Mouse (Mus musculus): Measurements from ENCODE around the gene Ankrd7. TPM values are rescaled to one million over a fixed set of nuclear protein-coding genes. Genes with fewer than 3 reads are reported as not detected.
A peak's percentile ranks its signal among the peaks of the same experiment; 100 is the strongest.
"Not testable (repeated sequence)": the region's sequence is repeated elsewhere in the genome, so short reads cannot be mapped to it uniquely, and the experiment has no call there.

Ankrd7 gene
- polyA plus RNA-seq (2014; fragmentation: Nextera tagmentation; extraction: Ambion mirVana), result 0.23 TPM in 1 of 2 replicates, not detected in the other

DNA sequence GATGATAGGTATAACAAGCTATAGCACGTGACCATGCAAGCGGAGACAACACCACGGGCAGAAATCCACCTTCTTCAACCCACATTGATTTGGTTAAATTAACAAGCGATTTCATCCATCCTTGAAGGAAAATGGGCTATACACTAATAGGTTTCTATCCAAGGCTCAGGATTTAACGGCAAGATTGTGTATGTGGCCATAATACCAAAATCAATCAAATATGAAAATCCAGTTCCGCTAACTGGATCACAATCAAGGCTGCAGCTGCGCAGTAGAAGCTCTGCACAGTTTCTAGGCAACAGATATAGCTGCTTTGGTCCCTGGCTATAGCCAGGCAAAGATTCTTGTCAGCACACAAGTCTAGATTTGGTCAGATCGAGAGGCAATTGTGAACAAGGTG is at the start of gene Ankrd7:
Gene Ankrd7, plus strand, starts transcription at position 301 of the 400 bp plus-strand sequence.
- Histone ChIP-seq H3K36me3 (ENCODE audit: control insufficient read depth, insufficient read depth, low read length) (no peaks in the 10 kb centered on the region), H3K27me3 (ENCODE audit: control insufficient read depth, insufficient read depth, low read length) (no peaks in the 10 kb centered on the region), H3K4me3 (ENCODE audit: control insufficient read depth in 1 of 2, insufficient read depth in 1 of 2, low read depth in 1 of 2, low read length in 2 of 2) (no peak within 1 kb of the TSS), H3K9me3 (ENCODE audit: control insufficient read depth, low read length) (peaks cover 8% of the 10 kb centered on the region; the same call in 1 of the 2 replicates), H3K4me2 (ENCODE audit: low read length) (no peak within 1 kb of the TSS), H3K27ac (replicated peaks in 1 of 2; ENCODE audit: control insufficient read depth in 1 of 2, insufficient read depth in 1 of 2, low read depth in 2 of 2, low read length in 2 of 2) (no peak within 1 kb of the TSS), H3K4me1 (ENCODE audit: control insufficient read depth in 2 of 2, insufficient read depth in 2 of 2, low read length in 2 of 2) (no peaks in the 10 kb centered on the region), H3K9ac (ENCODE audit: low read length) (no peak within 1 kb of the TSS)
- ATAC-seq (ENCODE audit: insufficient number of reproducible peaks, insufficient read depth, low FRiP score, low read depth), result no peak
- 91% methylated on average over 8 of the region's 8 CpGs for WGBS

DNA sequence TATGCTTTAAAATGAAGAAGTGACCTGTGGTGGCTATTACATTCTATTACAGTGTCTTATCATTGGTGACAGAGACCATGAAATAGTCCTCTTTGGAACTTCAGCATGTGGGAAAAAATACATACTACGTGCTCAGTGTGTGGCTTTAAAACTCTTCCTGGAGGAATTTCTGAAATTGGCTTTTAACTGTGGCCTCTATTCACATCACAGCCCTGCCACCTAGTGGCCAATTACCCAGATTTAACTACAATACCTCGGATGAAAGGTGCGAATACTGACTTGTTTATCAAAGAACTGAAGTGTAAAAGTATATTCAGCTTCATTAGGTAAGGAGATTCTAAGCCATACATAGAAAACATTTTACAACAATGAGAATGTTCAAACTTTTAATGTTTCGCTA is 46.8 kb upstream of the Ankrd7 start:
- H3K36me3 ChIP-seq (ENCODE audit: control insufficient read depth, insufficient read depth, low read length), result no peaks in the 10 kb centered on the region
- no peak overlapping the region for H3K4me3 ChIP-seq (ENCODE audit: control insufficient read depth in 1 of 2, insufficient read depth in 1 of 2, low read depth in 1 of 2, low read length in 2 of 2)
- no peak for ATAC-seq (ENCODE audit: insufficient number of reproducible peaks, insufficient read depth, low FRiP score, low read depth)
- H3K27ac ChIP-seq (replicated peaks in 1 of 2; ENCODE audit: control insufficient read depth in 1 of 2, insufficient read depth in 1 of 2, low read depth in 2 of 2, low read length in 2 of 2), result no peak overlapping the region
- 9% methylated on average over 4 of the region's 4 CpGs for WGBS
- H3K9me3 ChIP-seq (ENCODE audit: control insufficient read depth, low read length), result no peaks in the 10 kb centered on the region
- H3K9ac ChIP-seq (ENCODE audit: low read length), result no peak overlapping the region
- no peaks in the 10 kb centered on the region for H3K4me1 ChIP-seq (ENCODE audit: control insufficient read depth in 2 of 2, insufficient read depth in 2 of 2, low read length in 2 of 2)
- H3K27me3 ChIP-seq (ENCODE audit: control insufficient read depth, insufficient read depth, low read length), result no peaks in the 10 kb centered on the region
- no peak overlapping the region for H3K4me2 ChIP-seq (ENCODE audit: low read length)

DNA sequence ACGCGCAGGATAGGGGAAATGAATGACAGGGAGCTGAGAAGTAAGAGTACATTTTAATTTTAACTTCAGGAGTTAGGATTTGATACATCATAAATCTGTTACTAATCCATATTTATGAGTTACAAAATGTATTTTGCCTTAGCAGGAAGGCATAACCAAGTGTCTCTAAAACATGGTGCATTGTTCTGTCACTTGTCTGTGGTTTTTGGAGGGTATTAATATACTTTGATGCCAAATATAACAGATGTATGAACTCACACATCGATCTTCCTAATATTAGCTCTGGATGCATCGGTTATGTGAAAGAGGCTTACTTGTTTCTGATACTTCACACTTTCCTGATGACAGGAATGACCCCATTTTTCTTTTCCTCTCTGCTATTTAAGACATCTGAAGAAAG is 45.9 kb upstream of the Ankrd7 start:
- Histone ChIP-seq H3K36me3 (ENCODE audit: control insufficient read depth, insufficient read depth, low read length) (no peaks in the 10 kb centered on the region), H3K4me1 (ENCODE audit: control insufficient read depth in 2 of 2, insufficient read depth in 2 of 2, low read length in 2 of 2) (no peaks in the 10 kb centered on the region), H3K9ac (ENCODE audit: low read length) (no peak overlapping the region), H3K4me2 (ENCODE audit: low read length) (no peak overlapping the region), H3K9me3 (ENCODE audit: control insufficient read depth, low read length) (no peaks in the 10 kb centered on the region), H3K27me3 (ENCODE audit: control insufficient read depth, insufficient read depth, low read length) (no peaks in the 10 kb centered on the region), H3K4me3 (ENCODE audit: control insufficient read depth in 1 of 2, insufficient read depth in 1 of 2, low read depth in 1 of 2, low read length in 2 of 2) (no peak overlapping the region), H3K27ac (replicated peaks in 1 of 2; ENCODE audit: control insufficient read depth in 1 of 2, insufficient read depth in 1 of 2, low read depth in 2 of 2, low read length in 2 of 2) (no peak overlapping the region)
- ATAC-seq (ENCODE audit: insufficient number of reproducible peaks, insufficient read depth, low FRiP score, low read depth), result no peak
- whole genome bisulfite sequencing, result 65% methylated on average over 4 of the region's 4 CpGs

DNA sequence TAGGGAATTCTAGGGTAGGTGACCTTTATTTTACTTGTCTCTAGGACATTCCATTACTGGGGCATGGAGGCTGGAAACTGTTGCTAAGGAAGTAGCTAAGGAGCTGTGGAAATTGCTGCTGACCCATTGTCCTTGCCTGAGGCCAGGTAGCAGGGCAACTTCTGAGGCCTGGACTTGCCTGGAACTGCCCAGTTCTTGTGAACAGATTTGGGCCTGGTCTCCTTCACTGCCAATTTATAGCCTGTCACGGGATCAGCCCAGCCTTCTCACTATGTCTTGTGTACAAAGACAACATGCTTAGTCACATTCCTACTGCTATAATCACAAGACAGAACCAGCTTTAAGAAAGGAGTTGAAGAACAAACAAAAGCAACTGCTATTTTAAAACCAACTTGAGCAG is 43.3 kb upstream of the Ankrd7 start:
- no peaks in the 10 kb centered on the region for H3K36me3 ChIP-seq (ENCODE audit: control insufficient read depth, insufficient read depth, low read length)
- H3K9ac ChIP-seq (ENCODE audit: low read length), result no peak overlapping the region
- H3K27ac ChIP-seq (replicated peaks in 1 of 2; ENCODE audit: control insufficient read depth in 1 of 2, insufficient read depth in 1 of 2, low read depth in 2 of 2, low read length in 2 of 2), result no peak overlapping the region
- H3K27me3 ChIP-seq (ENCODE audit: control insufficient read depth, insufficient read depth, low read length), result no peaks in the 10 kb centered on the region
- no peaks in the 10 kb centered on the region for H3K4me1 ChIP-seq (ENCODE audit: control insufficient read depth in 2 of 2, insufficient read depth in 2 of 2, low read length in 2 of 2)
- no peak overlapping the region for H3K4me3 ChIP-seq (ENCODE audit: control insufficient read depth in 1 of 2, insufficient read depth in 1 of 2, low read depth in 1 of 2, low read length in 2 of 2)
- WGBS, result 63% methylated on average over 1 of the region's 1 CpGs
- H3K9me3 ChIP-seq (ENCODE audit: control insufficient read depth, low read length), result no peaks in the 10 kb centered on the region
- H3K4me2 ChIP-seq (ENCODE audit: low read length), result no peak overlapping the region
- ATAC-seq (ENCODE audit: insufficient number of reproducible peaks, insufficient read depth, low FRiP score, low read depth), result no peak

DNA sequence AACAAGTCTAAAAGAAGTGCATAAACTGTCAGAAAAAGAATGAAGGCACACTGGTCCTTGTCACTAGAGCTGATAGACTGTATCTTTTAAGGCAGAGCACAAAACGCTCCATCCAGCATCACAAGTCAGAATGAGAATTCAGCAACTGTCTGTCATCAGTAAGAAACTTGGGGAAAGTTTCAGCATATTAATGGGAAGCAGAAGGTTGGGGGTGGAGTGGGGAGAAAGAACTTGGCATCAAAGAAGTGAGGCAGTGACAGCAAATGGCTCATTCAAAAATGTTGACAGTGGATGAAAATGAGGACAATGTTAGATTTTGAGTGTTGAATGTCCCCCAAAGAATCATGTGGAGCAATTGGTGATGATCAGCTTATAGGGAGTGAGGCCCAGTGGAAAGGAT is 33.2 kb upstream of the Ankrd7 start:
- no peaks in the 10 kb centered on the region for H3K36me3 ChIP-seq (ENCODE audit: control insufficient read depth, insufficient read depth, low read length)
- H3K27me3 ChIP-seq (ENCODE audit: control insufficient read depth, insufficient read depth, low read length), result no peaks in the 10 kb centered on the region
- H3K27ac ChIP-seq (replicated peaks in 1 of 2; ENCODE audit: control insufficient read depth in 1 of 2, insufficient read depth in 1 of 2, low read depth in 2 of 2, low read length in 2 of 2), result no peak overlapping the region
- H3K4me3 ChIP-seq (ENCODE audit: control insufficient read depth in 1 of 2, insufficient read depth in 1 of 2, low read depth in 1 of 2, low read length in 2 of 2), result no peak overlapping the region
- ATAC-seq (ENCODE audit: insufficient number of reproducible peaks, insufficient read depth, low FRiP score, low read depth), result no peak
- no peak overlapping the region for H3K4me2 ChIP-seq (ENCODE audit: low read length)
- H3K9ac ChIP-seq (ENCODE audit: low read length), result no peak overlapping the region
- no peaks in the 10 kb centered on the region for H3K4me1 ChIP-seq (ENCODE audit: control insufficient read depth in 2 of 2, insufficient read depth in 2 of 2, low read length in 2 of 2)
- no peaks in the 10 kb centered on the region for H3K9me3 ChIP-seq (ENCODE audit: control insufficient read depth, low read length)
- WGBS, result 62% methylated on average over 1 of the region's 1 CpGs

DNA sequence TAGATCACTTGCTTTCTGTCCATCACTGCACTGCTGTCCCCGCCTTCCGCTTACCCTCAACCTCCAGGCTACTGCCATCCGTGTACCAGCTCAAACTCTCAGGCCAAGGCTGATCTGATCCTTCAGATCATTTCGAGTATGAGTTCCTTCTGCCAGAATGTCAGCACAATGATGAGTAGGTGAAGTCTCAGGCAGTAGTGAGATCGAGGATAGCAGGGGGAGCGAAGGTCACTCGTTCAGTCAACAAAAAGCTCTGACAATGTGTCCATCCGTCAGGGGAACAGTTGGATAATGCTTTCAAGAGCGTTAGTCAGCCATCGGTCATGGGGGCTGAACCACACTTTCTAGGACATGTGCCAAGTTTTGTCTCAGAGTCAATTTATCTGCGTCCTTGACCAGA is 21.6 kb upstream of the Ankrd7 start:
- H3K9ac ChIP-seq (ENCODE audit: low read length); H3K27me3 ChIP-seq (ENCODE audit: control insufficient read depth, insufficient read depth, low read length); H3K9me3 ChIP-seq (ENCODE audit: control insufficient read depth, low read length); ATAC-seq (ENCODE audit: insufficient number of reproducible peaks, insufficient read depth, low FRiP score, low read depth); H3K4me2 ChIP-seq (ENCODE audit: low read length); H3K4me3 ChIP-seq (ENCODE audit: control insufficient read depth in 1 of 2, insufficient read depth in 1 of 2, low read depth in 1 of 2, low read length in 2 of 2); H3K36me3 ChIP-seq (ENCODE audit: control insufficient read depth, insufficient read depth, low read length); H3K4me1 ChIP-seq (ENCODE audit: control insufficient read depth in 2 of 2, insufficient read depth in 2 of 2, low read length in 2 of 2); H3K27ac ChIP-seq (replicated peaks in 1 of 2; ENCODE audit: control insufficient read depth in 1 of 2, insufficient read depth in 1 of 2, low read depth in 2 of 2, low read length in 2 of 2): not testable (repeated sequence)
- WGBS, result no CpG with 5 or more reads among the region's 11 CpGs

DNA sequence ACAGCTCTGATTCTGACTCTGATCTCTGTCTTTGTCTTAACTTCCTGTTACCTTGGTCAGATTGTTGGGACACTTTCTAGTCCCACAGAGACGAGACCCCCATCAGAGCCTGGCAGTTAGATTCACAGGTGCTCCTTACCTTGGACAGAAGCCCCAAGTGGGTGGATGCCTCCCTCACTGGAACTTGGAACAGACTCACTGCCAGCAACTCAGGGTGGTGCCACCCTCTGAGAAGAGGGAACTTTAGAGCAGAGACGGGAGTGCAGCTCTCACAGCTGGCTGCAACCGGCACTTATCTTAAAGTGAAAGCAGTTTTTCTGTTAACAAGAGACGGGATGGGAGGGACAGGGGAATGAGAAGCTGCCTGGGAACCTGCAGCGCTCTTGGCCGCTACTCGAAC is 20.5 kb upstream of the Ankrd7 start:
- H3K9me3 ChIP-seq (ENCODE audit: control insufficient read depth, low read length); H3K4me2 ChIP-seq (ENCODE audit: low read length): not testable (repeated sequence)
- WGBS, result 1% methylated on average over 4 of the region's 7 CpGs

DNA sequence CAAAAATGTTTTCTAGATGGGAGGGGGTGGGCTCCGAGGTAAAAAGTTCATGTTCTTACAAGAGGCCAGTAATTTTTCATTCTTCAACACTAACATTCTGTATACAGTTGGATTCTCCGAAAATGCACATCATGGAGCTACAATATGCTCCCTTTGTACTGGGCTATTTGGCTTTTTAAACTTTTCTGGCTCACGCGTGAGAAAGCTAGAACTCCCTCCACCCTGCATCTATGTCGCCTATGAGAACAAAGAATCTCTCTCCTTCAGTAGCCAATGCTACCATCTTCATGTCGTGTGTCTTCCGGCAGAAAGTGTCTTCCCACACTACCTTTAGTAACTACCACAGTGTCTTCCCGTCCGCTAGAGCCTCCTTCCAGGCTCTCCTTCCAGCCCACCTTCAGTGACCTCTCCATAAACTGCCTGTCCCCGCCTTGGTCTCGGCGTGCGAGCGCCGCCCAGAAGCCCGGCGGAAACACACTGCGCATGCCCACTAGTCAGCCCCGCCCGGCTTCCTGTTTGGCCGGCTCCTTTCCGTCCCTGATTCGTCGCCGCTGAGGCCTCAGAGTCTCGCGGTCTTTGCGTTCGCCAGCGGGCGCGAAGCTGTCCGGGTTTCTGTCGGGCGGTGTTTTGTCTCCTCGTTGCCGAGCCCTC is 17.9 kb upstream of the Ankrd7 start, which contains the start of gene Lsm8:
Gene Lsm8, plus strand, starts transcription at position 529 of the 651 bp plus-strand sequence.
- peaks cover 0 to 12% of the 10 kb centered on the region in 2 experiments; a peak in 3 of 4 replicates for H3K4me1 ChIP-seq (ENCODE audit: control insufficient read depth in 2 of 2, insufficient read depth in 2 of 2, low read length in 2 of 2)
- 1% methylated on average over 37 of the region's 37 CpGs for WGBS
- H3K4me2 ChIP-seq (ENCODE audit: low read length), result peak within 1 kb of the TSS; percentile 72
- H3K27ac ChIP-seq (replicated peaks in 1 of 2; ENCODE audit: control insufficient read depth in 1 of 2, insufficient read depth in 1 of 2, low read depth in 2 of 2, low read length in 2 of 2), result peak within 1 kb of the TSS; percentile 93 to 100
- H3K27me3 ChIP-seq (ENCODE audit: control insufficient read depth, insufficient read depth, low read length), result no peaks in the 10 kb centered on the region
- H3K4me3 ChIP-seq (ENCODE audit: control insufficient read depth in 1 of 2, insufficient read depth in 1 of 2, low read depth in 1 of 2, low read length in 2 of 2), result peak within 1 kb of the TSS; percentile 80 to 91
- ATAC-seq (ENCODE audit: insufficient number of reproducible peaks, insufficient read depth, low FRiP score, low read depth), result peak; percentile 100
- no peaks in the 10 kb centered on the region for H3K9me3 ChIP-seq (ENCODE audit: control insufficient read depth, low read length)
- peaks cover 28% of the 10 kb centered on the region for H3K36me3 ChIP-seq (ENCODE audit: control insufficient read depth, insufficient read depth, low read length)
- peak within 1 kb of the TSS; percentile 99 for H3K9ac ChIP-seq (ENCODE audit: low read length)

More for the DNA sequence above, 20.5 kb upstream of the Ankrd7 start:
- Histone ChIP-seq H3K4me1 (ENCODE audit: control insufficient read depth in 2 of 2, insufficient read depth in 2 of 2, low read length in 2 of 2) (peaks cover 0 to 12% of the 10 kb centered on the region in 2 experiments; a peak in 3 of 4 replicates), H3K4me3 (ENCODE audit: control insufficient read depth in 1 of 2, insufficient read depth in 1 of 2, low read depth in 1 of 2, low read length in 2 of 2) (peak overlapping the region in 1 of 2 experiments; percentile 23; a peak in 3 of 4 replicates), H3K27ac (replicated peaks in 1 of 2; ENCODE audit: control insufficient read depth in 1 of 2, insufficient read depth in 1 of 2, low read depth in 2 of 2, low read length in 2 of 2) (peak overlapping the region in 1 of 2 experiments; percentile 62; a peak in 1 of 4 replicates)
- not testable (repeated sequence) for H3K9ac ChIP-seq (ENCODE audit: low read length); H3K36me3 ChIP-seq (ENCODE audit: control insufficient read depth, insufficient read depth, low read length); H3K27me3 ChIP-seq (ENCODE audit: control insufficient read depth, insufficient read depth, low read length); ATAC-seq (ENCODE audit: insufficient number of reproducible peaks, insufficient read depth, low FRiP score, low read depth)
